Mouse (Mus musculus) lung, postnatal 36 days (tissue): ENCODE data around the gene Inf2.

Source experiments
- DNase-seq: peaks from one replicate; pipeline ENCODE4 v3.0.0; 2022; ENCODE audit warnings: mixed read lengths

The Inf2 gene

DNA sequence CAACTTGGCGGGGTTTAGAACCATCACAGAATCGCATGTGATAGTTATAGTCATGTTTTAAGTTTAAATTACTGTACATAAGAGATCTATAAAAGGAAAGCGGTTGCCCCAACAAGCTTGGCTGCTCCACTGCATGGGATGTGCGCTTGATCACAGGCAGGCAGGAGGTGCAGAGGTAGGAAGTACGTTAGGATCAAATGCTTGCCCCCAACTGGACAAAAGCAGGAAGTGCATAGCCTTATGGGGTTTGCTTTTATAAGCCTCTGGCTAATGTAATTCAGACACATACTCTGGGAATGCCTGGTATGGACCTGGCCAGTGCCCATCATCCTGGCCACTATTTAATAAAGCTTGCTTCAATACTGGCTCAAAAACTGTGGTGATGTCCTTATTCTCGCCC, 17.5 kb upstream of the Inf2 start:
- DNase-seq, result no peak

DNA sequence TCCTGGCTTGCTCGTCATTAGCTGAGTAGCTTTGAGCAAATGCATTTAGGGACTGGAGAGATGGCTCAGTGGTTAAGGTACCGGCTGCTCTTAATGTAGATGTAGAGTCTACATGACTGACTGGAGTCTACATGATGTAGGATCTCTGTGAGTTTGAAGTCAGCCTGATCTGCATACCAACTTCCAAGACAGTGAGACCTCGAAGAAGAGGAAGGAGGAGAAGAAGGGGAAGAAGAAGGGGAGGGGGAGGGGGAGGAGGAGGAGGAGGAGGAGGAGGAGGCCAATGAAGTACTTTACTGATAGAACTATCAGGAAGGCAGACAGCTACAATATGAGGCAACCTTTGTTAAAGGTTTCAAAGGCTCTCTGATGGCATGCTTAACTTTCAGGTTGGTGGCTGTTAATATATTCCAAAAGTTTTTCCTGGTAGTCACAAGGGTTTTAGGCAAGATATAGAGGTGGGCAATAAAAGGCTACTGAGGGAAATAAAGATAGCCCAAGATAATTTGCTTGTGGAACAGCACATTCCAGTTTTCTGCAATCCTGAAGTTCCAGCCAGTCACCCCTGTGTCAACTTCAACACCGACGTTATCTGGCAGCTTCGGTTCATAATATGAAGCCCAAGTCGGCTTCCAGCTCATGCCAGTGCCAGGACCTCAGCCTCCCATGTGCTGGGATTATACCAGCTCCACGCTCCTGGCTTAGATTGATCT, 13.2 kb upstream of the Inf2 start:
- DNase-seq, result no peak

DNA sequence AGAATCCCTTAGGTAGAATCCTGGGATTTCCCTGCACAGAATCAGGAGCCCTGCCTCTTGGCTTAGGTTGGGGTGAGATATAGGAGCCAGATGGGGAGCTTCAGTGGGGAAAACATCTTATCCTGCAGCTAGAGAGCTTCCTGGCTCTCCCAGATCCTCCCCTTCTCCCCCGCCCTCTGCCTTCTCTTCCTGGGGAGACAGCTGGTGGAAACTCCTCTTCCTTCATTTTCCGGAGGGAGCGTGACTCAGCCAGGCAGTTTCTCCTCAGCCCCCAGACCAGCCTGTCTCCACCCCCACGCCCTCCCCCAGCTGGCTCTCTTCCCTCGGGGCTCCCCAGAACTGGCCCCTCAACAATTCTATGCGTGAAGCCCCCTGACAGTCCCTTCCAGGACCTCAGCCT, 12.2 kb upstream of the Inf2 start:
- DNase-seq, result no peak

DNA sequence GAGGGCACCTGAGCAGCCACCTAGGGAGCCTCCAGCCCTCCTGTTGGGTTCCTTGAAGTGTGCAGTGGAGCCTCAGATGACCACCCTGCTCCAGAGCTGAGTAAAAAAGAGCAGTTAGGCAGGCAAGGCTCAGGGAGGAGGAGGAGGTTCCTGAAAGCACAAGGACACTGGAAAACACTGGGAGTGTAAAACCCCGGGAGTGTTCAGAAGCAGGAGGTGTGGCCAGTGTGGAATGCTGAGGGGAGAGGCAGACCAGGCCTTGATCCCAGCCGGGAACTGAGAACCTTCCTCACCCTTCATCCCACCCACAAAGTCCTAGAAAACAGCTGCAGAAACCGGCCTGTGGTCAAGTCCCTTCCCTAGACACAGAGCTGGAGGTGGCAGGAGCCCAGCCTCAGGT, 11.8 kb upstream of the Inf2 start:
- peak; percentile 59 for DNase-seq

DNA sequence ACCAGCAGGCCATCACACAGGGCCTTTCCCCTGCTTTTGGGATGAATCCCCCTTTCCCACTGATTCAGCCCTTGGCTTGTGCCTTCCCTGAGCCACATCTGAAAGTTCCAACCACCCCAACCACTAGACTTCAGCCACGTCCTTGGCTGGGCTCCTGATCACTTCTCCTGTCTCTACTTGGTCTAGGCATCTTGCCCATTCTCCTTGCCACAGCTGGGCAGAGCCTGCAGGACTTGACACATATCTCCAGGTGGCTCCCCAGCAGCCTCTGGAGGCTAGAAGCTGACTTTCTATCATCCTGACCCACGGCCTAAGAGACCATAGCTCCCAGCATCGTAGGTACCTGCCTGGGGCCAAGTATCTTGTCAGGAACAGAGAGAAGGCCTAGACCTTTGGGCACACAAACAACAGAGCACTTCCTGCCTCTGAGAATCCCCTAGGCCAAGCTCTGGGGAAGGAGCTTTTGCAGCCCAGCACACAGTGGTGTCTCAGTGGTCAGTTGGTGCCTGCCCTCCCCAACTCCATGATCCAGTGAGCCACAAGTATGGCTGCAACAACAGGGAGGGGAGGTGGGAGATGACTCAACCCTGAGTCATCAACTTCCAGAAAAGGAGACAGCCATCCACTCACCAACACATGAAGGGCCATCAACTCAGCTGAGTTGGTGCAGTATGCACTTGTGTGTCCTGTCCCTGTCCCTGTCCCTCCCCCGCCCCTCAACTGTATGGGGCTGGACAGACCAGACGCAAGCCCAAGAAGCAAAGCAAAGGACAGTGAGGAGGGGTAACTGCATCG, 10.1 kb upstream of the Inf2 start:
- no peak for DNase-seq

DNA sequence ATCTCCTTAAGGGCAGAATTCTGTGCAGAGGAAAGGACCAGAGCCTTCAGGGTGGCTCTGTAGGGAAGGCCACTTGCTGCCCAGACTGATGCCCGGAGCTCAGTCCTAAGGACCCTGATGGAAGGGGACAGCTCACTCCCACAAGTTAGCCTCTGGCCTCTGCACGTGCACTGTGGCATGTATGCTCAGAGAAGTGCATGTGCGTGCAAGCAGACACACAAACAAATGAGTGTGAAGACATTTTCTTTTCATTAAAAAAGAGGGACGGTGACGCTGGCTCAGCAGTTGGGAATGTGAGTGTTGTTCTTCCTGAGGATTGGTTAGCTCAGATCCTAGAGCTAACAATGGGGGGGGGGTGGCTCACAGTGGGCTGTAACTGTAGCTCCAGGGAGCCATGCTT, 9.2 kb upstream of the Inf2 start:
- no peak for DNase-seq

DNA sequence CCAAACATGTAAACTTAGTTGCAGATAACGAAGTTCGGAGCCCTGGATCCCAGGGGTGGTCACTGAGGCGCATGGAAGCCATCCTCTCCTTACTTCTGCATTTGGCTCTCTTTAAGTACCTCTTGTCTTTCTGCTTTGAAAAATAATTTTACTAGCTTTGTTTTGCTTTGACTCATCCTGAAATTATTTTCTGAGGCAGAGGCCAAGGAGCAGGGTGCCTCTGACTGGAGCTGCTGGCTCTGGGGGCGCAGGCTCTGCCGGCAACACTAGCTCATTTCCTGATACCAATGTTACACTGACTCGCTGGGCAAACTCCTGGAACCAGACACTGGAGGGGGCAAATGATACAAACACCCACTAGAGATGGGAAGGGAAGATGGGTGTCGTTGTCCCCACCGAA, 8.7 kb upstream of the Inf2 start:
- DNase-seq, result no peak

DNA sequence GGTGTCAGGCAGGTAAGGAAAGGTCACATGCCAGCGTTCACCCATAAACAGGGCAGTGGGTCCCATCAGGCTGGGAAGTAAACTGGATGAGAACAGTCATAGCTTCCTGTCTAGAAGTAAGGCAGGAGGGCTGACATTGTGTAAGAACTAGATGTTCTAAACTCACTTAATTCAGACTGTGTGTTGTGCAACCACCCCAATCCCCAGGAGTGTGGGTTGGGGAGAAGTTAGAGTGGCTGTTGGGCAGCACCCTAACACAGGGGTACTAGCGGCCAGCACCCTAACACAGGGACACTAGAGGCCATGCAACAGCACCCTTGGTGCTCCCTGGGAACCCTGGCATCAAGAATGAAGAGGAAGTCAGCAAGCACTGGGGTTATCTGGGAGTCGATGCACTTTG, 7.5 kb upstream of the Inf2 start:
- peak; percentile 67 for DNase-seq

DNA sequence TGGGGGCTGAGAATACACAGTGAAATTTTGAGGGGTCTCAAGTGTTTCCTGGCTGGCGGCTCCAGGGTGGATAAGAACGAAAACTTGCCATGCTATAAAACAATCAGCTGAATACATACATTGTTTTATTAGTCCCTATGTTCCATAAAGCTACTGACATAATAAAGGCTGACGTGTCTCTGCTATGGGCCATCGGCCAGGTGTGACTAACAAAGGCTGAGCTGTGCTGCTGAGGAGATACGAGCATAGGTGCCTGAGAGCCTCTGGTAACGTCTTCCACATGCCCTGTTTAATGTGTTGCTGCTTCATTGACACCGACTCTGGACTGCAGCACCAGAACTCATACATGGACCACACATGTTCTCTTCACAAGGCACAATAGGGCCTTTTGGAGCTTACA, 3.6 kb upstream of the Inf2 start:
- no peak for DNase-seq

DNA sequence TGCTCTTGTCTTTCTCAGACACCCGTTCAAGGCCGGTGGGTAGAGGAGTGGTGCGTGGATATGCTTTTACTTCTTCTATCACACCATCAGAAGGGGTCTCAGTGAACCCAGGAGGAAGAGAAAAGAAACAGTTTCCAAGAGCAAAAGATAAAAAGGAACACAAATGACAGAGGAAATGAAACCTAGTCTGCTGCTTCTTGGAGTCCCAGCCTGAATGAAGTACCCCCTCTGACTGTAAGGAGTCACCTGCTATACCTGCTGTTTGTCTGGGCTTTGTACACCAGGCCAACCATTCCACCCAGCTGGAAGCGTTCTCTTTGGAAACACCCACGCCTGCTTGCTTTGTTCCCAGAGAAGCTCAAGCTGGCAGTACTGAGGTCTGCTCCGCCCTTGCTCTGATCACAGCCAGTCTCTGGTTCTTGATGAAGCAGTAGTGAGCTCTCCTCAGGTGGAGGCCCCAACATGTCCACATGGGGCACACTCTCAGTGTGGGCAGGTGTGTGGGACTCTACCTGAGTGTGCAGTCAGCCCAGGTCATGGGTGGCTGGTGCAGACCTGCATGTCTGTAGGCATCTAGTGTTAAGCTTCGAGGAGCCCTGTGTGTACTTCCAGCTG, 2.6 kb upstream of the Inf2 start:
- no peak for DNase-seq

DNA sequence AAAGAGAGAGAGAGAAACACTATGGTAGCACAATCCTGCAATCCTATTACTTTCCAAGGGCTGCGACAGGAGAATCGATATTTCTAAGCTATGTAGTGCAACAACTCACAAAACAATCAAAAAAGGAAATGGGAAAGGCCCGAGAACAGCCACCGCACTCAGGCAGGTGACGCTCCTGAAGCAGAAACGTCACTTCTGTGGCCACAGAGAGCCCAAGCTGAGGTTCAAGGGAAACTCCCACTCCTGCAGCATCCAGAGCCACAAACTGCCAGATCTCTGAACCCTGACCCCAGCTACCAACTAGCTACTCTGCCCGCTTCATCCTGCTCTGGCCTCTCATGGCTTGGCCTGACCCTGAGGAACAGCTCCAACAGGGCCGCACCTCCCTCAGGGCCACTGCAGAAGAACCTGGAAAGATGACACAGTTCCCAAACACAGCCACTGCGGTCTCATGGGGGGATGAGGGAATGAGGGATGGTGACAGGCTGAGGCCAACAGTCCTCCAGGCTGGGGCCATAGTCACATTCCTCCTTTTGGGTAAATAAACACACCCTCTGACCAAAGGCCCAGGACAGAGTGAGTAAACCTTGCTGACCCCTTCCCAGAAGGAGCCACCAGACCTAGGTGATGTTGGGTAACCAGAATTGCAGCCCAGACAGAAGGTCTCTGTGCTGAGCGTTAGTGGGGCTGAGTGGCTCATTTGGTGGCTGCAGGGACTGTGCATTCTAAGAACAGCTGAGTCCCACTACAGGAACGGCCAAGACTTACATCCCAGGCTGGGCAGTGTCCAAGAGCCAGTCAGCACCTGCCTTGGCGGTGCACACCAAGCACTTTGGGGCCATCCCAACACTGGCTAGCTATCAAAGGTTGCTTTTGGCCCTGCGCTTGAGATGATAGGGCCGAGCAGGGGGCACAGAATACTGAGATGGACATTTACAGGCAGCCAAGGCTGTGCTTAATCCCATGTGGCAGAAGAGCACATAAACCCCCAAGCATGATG, 1.2 kb upstream of the Inf2 start:
- no peak for DNase-seq

DNA sequence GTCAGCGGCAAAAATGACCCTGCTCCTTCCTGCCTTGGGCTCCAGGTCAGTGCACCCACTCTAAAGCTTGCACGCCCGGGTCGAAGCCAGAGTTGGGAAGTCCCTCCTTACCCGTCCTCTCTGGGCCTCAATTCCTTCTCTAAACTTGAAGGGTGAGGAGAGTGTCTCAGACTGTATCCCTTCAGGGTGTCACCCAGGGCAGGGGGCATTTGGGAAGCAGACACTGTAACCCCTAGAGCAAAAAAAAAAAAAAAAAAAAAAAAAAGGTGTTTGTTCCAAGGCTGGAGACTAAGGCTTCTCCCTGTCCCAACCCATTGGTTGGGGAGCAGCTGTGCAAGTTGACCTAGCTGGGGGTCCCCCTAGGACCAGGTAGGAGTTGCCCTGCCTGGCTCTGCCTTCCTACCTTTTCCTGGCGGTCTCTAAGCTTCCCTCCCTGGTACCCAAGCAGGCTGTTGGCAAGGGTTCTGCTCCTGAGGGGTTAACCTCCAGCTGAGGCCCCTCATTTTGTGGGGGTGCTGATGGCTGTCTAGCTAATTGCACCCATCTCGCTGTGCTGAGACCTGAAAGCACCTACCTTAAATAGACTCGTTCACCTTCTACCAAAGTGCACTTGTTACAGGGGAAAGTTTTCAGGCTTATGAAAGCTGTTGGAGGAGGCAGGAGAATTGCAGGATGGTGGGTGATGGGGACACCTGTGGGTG, 1.1 kb downstream of the Inf2 start:
- no peak for DNase-seq

DNA sequence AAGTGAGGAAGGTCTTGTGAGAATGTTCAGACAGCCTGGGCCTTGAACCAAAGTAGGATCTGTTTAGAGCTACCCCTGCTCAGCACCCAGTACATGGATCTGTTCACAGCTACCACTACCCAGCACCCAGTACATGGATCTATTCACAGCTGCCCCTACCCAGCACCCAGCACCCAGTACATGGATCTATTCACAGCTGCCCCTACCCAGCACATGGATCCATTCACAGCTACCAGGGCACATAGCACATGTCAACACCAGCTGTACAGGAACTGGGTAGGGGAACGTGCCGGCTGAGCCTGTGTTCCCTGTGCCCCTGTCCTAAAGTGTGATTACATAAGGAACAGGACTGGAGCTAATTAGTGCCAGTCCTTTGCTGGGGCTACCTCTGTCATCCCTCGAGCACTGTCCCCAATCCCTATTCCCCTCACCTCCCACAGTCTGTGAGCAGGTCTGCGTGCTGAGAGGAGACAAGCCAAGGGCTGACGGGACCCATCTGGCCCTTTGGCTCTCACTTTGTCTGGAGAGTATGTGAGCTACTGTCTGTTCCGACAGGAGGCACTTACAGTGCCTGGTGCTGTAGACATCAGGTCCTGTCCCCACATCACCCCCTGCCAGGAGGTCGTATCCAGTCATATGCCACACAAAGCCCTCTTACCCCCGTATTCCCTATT, 2.1 kb downstream of the Inf2 start:
- no peak for DNase-seq

DNA sequence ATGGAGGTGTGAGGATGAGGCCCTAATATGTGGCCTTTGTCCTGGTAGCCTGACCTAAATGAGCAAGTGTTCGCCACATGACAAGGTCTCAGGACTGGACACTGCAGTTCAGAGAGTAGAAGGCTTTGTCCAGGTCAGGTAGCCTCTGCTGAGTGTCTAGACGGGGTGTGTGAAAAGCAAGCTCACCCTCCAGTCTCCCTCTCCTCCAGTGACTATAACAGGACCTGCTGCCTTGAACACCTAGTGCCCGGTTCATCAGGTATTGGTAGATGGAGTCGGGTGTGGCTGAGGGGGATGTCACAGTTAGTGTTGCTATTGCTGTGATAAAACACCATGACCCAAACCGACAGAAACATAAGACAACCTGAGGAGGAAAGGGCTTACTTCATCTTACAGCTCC, 2.7 kb downstream of the Inf2 start:
- no peak for DNase-seq

DNA sequence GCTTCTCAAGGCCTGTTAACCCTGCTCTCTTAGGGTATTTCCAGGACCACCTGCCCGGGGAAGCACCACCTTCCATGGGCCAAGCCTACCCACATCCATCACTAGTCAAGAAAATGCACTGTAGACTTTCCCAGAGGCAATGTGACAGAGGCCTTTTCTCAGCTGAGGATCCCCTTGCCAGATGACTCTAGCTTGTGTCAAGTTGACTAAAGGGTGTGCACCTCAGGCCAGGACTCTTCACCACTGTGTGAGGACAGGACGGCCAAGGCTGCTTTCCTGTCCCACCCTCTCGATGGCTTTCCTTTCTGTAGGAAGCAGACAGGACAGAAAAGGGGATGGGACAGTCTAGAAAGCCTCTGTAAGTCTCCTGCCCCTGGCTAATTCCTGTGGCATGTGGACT, 3.1 kb downstream of the Inf2 start:
- no peak for DNase-seq

DNA sequence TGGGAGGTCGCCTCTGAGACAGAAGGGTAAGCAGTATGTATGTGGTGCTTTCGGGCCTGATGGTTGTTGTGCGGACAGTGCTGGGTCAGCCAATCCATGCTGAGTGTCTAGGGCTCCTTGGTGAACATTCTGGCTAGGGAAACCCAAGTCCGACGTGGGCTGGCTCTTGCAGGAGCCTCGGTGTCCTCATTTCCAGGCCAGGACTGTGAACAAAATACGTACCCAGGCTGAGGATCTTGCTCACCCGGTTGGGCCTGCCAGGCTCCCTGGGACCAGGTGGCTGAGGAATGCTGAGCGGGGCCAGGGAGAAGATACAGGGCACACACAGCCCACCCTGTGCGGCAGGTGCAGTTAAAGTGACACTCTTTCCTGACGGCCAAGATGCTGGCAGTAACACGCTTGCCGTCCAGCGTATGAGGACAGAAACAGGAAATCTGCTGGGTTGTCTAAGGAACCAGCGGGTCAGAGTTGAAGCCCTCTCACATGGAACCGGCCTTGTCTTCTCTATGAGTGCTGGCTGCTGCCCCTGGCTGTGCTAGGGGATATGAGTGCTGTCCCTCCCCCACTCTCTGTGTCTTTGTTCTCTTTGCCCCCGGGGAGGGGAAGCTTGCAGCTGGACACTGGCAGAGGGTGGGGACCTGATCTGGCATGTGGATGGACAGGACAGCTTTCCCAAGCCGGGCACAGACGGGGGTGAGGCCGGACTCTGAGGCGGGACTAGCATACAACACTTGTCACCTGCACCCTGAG, 4.6 kb downstream of the Inf2 start:
- DNase-seq, result peak; percentile 53

DNA sequence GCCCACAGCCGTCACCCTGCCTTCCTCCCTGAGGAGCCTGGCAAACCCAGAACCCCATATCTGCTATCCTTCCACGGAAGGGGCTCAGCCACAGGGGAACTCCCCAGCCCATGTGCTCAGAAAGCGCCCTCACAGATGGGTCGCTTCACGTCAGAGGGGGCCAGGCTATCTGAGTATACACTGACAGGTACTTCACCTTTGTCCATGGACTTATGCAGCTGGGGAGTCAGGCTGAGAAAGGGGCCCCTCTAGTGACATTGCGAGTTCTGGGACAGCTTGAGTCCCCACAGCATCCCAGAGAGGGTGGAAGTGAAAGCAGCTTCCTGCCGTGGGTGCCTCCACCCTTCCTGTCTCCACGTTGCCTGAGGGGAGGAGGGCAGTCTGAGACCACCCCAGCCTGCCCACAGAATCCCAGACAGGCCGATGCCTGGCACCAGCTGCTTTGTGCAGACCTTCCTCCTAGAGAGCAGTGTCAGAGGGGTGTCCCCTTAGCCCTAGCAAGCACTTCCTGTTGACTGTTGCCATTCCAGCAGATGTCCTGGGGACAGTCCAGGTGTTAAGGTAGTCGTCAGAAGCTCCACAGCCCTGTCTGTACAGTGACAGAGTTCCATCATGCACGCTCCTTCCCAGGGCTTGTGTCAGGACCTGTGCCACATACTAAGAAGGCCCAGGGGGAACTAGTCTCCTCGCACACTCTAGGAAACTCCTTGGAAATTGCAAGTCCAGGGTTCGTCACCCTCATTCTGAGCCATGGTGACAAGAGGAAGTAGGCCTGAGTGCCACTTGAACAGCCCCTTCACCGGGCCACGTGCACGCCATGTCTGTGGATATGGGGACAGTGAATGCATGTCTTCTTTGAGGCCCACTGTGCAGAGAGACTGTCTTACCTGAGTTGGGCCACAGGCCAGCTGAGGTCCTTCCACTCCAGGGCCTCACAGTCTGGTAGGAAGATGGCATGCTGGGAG, 5.6 kb downstream of the Inf2 start:
- peak; percentile 61 for DNase-seq

DNA sequence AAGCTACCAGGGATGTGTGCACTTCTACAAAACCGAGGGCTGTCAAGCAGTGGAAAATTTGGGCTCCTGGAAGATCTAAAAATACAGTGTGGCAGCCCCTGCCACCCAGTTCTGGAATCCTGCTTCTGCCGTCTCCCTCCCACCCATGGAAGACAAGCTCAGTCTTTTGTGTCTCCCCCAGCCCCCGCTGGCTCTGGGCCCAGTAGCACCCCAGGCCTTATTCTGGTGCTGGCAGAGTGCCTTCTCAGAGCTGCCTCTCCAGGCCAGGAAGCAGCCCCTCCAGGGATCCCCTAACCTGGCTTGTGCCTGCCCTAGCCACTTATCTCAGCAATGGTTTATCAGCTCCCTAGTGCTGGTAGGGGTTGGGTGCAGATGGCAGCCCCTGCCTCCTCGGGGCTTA, 6.4 kb downstream of the Inf2 start:
- DNase-seq, result no peak

DNA sequence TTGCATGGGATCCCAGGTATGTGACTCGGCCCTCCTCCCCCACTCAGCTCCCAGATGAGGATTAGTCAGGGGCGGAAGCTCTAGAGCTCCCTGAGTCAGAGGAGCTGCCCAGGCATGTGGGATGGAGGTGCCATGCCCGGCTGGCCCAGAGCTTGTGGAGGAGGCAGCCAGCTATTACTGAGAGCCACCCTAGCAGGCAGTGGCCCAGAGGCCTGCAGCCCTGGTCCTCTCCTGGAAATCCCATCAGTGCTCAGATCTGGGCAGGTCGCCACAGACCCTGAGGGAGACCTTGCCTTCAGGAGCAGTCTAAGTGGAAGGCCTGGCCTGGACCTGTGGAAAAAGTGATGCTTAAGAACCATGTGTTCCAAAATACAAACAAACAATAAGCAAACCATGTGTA, 7.0 kb downstream of the Inf2 start:
- no peak for DNase-seq

DNA sequence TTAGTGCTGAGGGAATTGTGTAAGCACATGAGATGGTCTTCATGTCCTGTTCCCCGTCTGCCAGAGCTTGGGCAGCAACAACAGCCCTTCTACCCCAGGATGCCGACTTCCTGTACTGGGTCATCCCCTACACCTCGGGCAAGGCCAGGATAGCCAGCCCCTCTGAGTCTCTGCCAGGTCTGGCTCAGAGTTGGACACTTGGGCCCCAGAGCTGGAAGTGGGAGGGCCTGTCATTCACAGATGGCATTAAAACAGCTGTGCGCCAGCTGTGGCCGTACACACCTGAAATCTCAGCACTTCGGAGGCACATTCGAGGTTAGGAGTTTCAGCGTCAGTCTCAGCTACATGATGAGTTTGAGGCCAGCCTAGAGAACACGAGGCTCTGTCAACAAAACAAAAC, 7.9 kb downstream of the Inf2 start:
- no peak for DNase-seq
